Mouse (Mus musculus): ENCODE measurements around the gene Kcnip2. TPM values are rescaled to one million over a fixed set of nuclear protein-coding genes. Genes with fewer than 3 reads are reported as not detected.
"Not testable (repeated sequence)": the region's sequence is repeated elsewhere in the genome, so short reads cannot be mapped to it uniquely, and the experiment has no call there.

Kcnip2 gene
- polyA plus RNA-seq, 1 experiment from 2014 or later, result 19.2 TPM

- 67% methylated on average over 10 of the region's 10 CpGs for WGBS
- Histone ChIP-seq H3K4me1 (ENCODE audit: control insufficient read depth, insufficient read depth, low read depth, low read length) (peaks cover 24% of the 10 kb centered on the region), H3K4me3 (ENCODE audit: low read length) (peak overlapping the region; percentile 47), H3K9ac (ENCODE audit: low read depth, low read length) (peak overlapping the region; percentile 61), H3K27me3 (replicated peaks; ENCODE audit: control insufficient read depth, insufficient read depth, low read length) (no peaks in the 10 kb centered on the region), H3K36me3 (ENCODE audit: control insufficient read depth, insufficient read depth, low read length) (no peaks in the 10 kb centered on the region), H3K27ac (ENCODE audit: low read depth, low read length) (no peak overlapping the region), H3K9me3 (ENCODE audit: control insufficient read depth, low read length) (no peaks in the 10 kb centered on the region), H3K4me2 (ENCODE audit: low read length) (peak overlapping the region; percentile 92)
- 0 out of 2 replicates have a peak, but pooled peaks have one; percentile 11 for ATAC-seq
These were observed 691 bp downstream of the Kcnip2 start for GRCm38 (mm10) chr19:45815170-45815569.

GRCm38 (mm10) chr19:45813801-45814200, 2.1 kb downstream of the Kcnip2 start:
- no peaks in the 10 kb centered on the region for H3K9me3 ChIP-seq (ENCODE audit: control insufficient read depth, low read length)
- H3K9ac ChIP-seq (ENCODE audit: low read depth, low read length), result no peak overlapping the region
- H3K4me1 ChIP-seq (ENCODE audit: control insufficient read depth, insufficient read depth, low read depth, low read length), result peaks cover 24% of the 10 kb centered on the region
- H3K4me2 ChIP-seq (ENCODE audit: low read length), result no peak overlapping the region; the same call in 1 of the 2 replicates
- no peaks in the 10 kb centered on the region for H3K27me3 ChIP-seq (replicated peaks; ENCODE audit: control insufficient read depth, insufficient read depth, low read length)
- no peak overlapping the region for H3K4me3 ChIP-seq (ENCODE audit: low read length)
- no peak for ATAC-seq
- no peak overlapping the region for H3K27ac ChIP-seq (ENCODE audit: low read depth, low read length)
- no peaks in the 10 kb centered on the region for H3K36me3 ChIP-seq (ENCODE audit: control insufficient read depth, insufficient read depth, low read length)
- 13% methylated on average over 12 of the region's 12 CpGs for WGBS

- Histone ChIP-seq H3K27ac (ENCODE audit: low read depth, low read length) (no peak overlapping the region), H3K4me1 (ENCODE audit: control insufficient read depth, insufficient read depth, low read depth, low read length) (peaks cover 24% of the 10 kb centered on the region), H3K27me3 (replicated peaks; ENCODE audit: control insufficient read depth, insufficient read depth, low read length) (no peaks in the 10 kb centered on the region), H3K9ac (ENCODE audit: low read depth, low read length) (no peak overlapping the region), H3K9me3 (ENCODE audit: control insufficient read depth, low read length) (no peaks in the 10 kb centered on the region), H3K36me3 (ENCODE audit: control insufficient read depth, insufficient read depth, low read length) (no peaks in the 10 kb centered on the region), H3K4me2 (ENCODE audit: low read length) (peak overlapping the region; percentile 78), H3K4me3 (ENCODE audit: low read length) (no peak overlapping the region)
- no peak for ATAC-seq
- WGBS, result 5% methylated on average over 11 of the region's 11 CpGs
These were observed 2.6 kb downstream of the Kcnip2 start for GRCm38 (mm10) chr19:45813263-45813662.

DNA sequence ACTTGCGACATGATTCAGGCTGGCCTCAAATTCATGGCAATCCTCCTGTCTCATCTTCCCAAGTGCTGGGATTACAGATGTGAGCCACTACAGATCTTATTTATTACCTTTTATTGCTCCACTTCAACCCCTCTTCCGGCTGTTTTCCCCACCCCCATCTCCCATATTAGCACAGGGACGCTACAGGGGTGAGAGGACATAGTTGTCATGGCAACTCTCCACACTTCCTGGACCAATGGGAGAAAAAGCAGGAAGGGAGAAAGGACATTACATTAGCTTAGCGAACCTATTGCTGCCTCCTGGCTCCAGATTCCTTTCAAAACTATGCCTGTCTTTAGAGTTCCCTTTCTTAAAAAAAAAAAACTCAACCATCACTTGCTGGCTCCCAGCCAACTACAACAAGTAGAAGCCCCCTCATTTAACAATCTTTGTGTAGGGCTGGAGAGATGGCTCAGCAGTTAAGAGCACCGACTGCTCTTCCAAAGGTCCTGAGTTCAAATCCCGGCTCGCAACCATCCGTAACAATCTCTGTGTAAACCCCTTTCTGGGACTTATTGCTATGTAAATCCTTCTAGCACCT, 3.1 kb downstream of the Kcnip2 start:
- no peaks in the 10 kb centered on the region for H3K36me3 ChIP-seq (ENCODE audit: control insufficient read depth, insufficient read depth, low read length)
- peak overlapping the region; percentile 78 for H3K4me2 ChIP-seq (ENCODE audit: low read length)
- WGBS, result 10% methylated on average over 8 of the region's 8 CpGs
- peak overlapping the region; percentile 61 for H3K9ac ChIP-seq (ENCODE audit: low read depth, low read length)
- ATAC-seq, result no peak
- no peaks in the 10 kb centered on the region for H3K27me3 ChIP-seq (replicated peaks; ENCODE audit: control insufficient read depth, insufficient read depth, low read length)
- H3K9me3 ChIP-seq (ENCODE audit: control insufficient read depth, low read length), result no peaks in the 10 kb centered on the region
- peak overlapping the region; percentile 42 for H3K4me3 ChIP-seq (ENCODE audit: low read length)
- H3K4me1 ChIP-seq (ENCODE audit: control insufficient read depth, insufficient read depth, low read depth, low read length), result peaks cover 24% of the 10 kb centered on the region
- peak overlapping the region; percentile 23; the same call in 1 of the 2 replicates for H3K27ac ChIP-seq (ENCODE audit: low read depth, low read length)

DNA sequence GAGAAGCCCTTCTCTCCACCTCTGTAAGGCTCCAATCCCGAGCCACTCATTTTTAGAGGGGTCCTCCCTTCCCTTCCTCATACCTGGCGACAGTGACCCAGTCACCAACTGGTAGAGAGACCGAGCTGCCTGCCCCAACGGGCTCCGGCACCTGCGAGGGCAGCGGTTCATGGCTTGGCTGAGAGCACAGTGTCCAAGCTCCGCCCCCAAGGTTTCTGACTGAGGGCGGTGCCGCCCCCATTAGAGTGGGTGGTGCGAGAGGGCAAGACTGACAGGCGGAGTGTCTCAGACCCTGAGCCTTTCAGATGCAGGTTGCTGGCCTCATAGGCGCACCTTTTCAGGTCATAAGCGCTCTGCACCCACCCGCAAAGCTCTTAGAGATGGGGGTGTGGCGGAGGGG, 3.7 kb downstream of the Kcnip2 start:
- peak overlapping the region; percentile 61 for H3K9ac ChIP-seq (ENCODE audit: low read depth, low read length)
- peak; percentile 44 for ATAC-seq
- H3K4me1 ChIP-seq (ENCODE audit: control insufficient read depth, insufficient read depth, low read depth, low read length), result peaks cover 24% of the 10 kb centered on the region
- WGBS, result under 1% methylated on average over 16 of the region's 16 CpGs
- H3K4me2 ChIP-seq (ENCODE audit: low read length), result peak overlapping the region; percentile 78
- H3K4me3 ChIP-seq (ENCODE audit: low read length), result peak overlapping the region; percentile 42
- no peaks in the 10 kb centered on the region for H3K9me3 ChIP-seq (ENCODE audit: control insufficient read depth, low read length)
- H3K27ac ChIP-seq (ENCODE audit: low read depth, low read length), result no peak overlapping the region
- H3K27me3 ChIP-seq (replicated peaks; ENCODE audit: control insufficient read depth, insufficient read depth, low read length), result no peaks in the 10 kb centered on the region
- H3K36me3 ChIP-seq (ENCODE audit: control insufficient read depth, insufficient read depth, low read length), result no peaks in the 10 kb centered on the region

GRCm38 (mm10) chr19:45811028-45811674, 4.7 kb downstream of the Kcnip2 start:
- no peak overlapping the region for H3K9ac ChIP-seq (ENCODE audit: low read depth, low read length)
- H3K27ac ChIP-seq (ENCODE audit: low read depth, low read length), result no peak overlapping the region
- H3K36me3 ChIP-seq (ENCODE audit: control insufficient read depth, insufficient read depth, low read length), result no peaks in the 10 kb centered on the region
- no peak overlapping the region for H3K4me3 ChIP-seq (ENCODE audit: low read length)
- ATAC-seq, result no peak
- peak overlapping the region; percentile 78 for H3K4me2 ChIP-seq (ENCODE audit: low read length)
- no peaks in the 10 kb centered on the region for H3K9me3 ChIP-seq (ENCODE audit: control insufficient read depth, low read length)
- 59% methylated on average over 12 of the region's 12 CpGs for WGBS
- peaks cover 20% of the 10 kb centered on the region for H3K4me1 ChIP-seq (ENCODE audit: control insufficient read depth, insufficient read depth, low read depth, low read length)
- H3K27me3 ChIP-seq (replicated peaks; ENCODE audit: control insufficient read depth, insufficient read depth, low read length), result no peaks in the 10 kb centered on the region

GRCm38 (mm10) chr19:45807732-45808131, 8.1 kb downstream of the Kcnip2 start:
- Histone ChIP-seq H3K27ac (ENCODE audit: low read depth, low read length) (no peak overlapping the region), H3K27me3 (replicated peaks; ENCODE audit: control insufficient read depth, insufficient read depth, low read length) (no peaks in the 10 kb centered on the region), H3K9me3 (ENCODE audit: control insufficient read depth, low read length) (no peaks in the 10 kb centered on the region), H3K9ac (ENCODE audit: low read depth, low read length) (no peak overlapping the region), H3K4me3 (ENCODE audit: low read length) (no peak overlapping the region), H3K36me3 (ENCODE audit: control insufficient read depth, insufficient read depth, low read length) (no peaks in the 10 kb centered on the region), H3K4me2 (ENCODE audit: low read length) (no peak overlapping the region), H3K4me1 (ENCODE audit: control insufficient read depth, insufficient read depth, low read depth, low read length) (peaks cover 9% of the 10 kb centered on the region)
- ATAC-seq, result no peak
- 92% methylated on average over 4 of the region's 4 CpGs for WGBS

- 94% methylated on average over 6 of the region's 6 CpGs for WGBS
- not testable (repeated sequence) for H3K36me3 ChIP-seq (ENCODE audit: control insufficient read depth, insufficient read depth, low read length); H3K27ac ChIP-seq (ENCODE audit: low read depth, low read length); H3K9me3 ChIP-seq (ENCODE audit: control insufficient read depth, low read length); ATAC-seq; H3K4me1 ChIP-seq (ENCODE audit: control insufficient read depth, insufficient read depth, low read depth, low read length); H3K9ac ChIP-seq (ENCODE audit: low read depth, low read length); H3K4me3 ChIP-seq (ENCODE audit: low read length); H3K27me3 ChIP-seq (replicated peaks; ENCODE audit: control insufficient read depth, insufficient read depth, low read length); H3K4me2 ChIP-seq (ENCODE audit: low read length)
These were observed 10.0 kb downstream of the Kcnip2 start for GRCm38 (mm10) chr19:45805817-45806216.

GRCm38 (mm10) chr19:45804593-45805368, 11.1 kb downstream of the Kcnip2 start:
- ATAC-seq, result peak; percentile 56; the same call in 1 of the 2 replicates
- WGBS, result 24% methylated on average over 12 of the region's 12 CpGs

More at GRCm38 (mm10) chr19:45804593-45805368, 11.1 kb downstream of the Kcnip2 start:
- Histone ChIP-seq H3K27me3 (replicated peaks; ENCODE audit: control insufficient read depth, insufficient read depth, low read length) (no peaks in the 10 kb centered on the region), H3K4me3 (ENCODE audit: low read length) (no peak overlapping the region), H3K4me2 (ENCODE audit: low read length) (peak overlapping the region; percentile 19; the same call in 1 of the 2 replicates), H3K9ac (ENCODE audit: low read depth, low read length) (no peak overlapping the region), H3K4me1 (ENCODE audit: control insufficient read depth, insufficient read depth, low read depth, low read length) (no peaks in the 10 kb centered on the region), H3K36me3 (ENCODE audit: control insufficient read depth, insufficient read depth, low read length) (no peaks in the 10 kb centered on the region), H3K9me3 (ENCODE audit: control insufficient read depth, low read length) (no peaks in the 10 kb centered on the region), H3K27ac (ENCODE audit: low read depth, low read length) (no peak overlapping the region)
